Mouse (Mus musculus): ENCODE measurements around the gene Ap1s1. TPM values are rescaled to one million over a fixed set of nuclear protein-coding genes. Genes with fewer than 3 reads are reported as not detected.

Ap1s1 gene
- total and polyA plus RNA-seq, 2 experiments from 2014 or later = 123 to 230 TPM

DNA sequence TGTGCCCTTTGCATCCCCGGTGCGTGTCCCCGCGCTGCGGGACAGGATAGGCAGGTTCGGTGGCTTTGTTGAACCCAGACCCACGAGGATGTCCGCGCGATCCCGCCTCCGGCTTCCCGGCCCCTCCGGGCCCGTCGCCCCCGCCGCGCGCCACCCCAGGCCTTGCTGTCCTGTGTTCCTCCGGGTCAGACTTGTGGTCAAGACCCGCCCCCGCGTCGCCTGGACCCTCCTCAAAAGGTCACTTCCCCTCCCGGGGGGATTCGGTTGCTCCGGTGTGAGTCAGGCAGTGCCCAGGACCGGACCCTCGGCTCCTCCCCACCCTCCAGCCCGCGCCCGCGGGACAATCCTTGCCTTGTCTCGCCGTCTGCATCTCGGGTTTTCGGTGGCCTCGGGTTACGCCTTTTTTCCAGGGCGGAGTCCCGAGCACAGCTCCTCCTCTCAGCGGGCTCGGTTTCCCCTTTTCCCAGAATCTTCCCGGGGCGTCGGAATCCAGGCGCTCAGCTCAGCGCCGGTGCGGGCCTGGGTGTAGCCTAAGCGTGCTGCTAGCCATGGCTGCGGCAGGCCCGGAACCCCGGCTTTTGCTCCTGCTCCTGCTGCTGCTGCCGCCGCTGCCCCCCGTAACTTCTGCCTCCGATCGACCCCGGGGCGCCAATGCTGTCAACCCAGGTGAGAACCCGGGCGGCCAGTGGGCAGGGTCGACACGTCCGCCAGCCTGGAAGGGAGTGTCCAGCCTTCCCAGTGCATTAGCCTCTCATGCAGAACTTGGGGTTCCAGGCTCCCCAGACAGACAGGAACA, 58.6 kb downstream of the Ap1s1 start:
- DNase-seq (ENCODE audit: low spot score) = peak; percentile 71
- TF ChIP-seq CTCF (IDR thresholded peaks at IDR 0.05; ENCODE audit: low read depth) = no peak
- ATAC-seq = peak; percentile 52
- Histone ChIP-seq H3K27me3 (ENCODE audit: insufficient read depth, low read length) (no peaks in the 10 kb centered on the region), H3K4me3 (ENCODE audit: low read length) (peak overlapping the region; percentile 87), H3K36me3 (ENCODE audit: insufficient read depth, low read length) (peaks cover 25% of the 10 kb centered on the region), H3K27ac (peak overlapping the region; percentile 91), H3K4me1 (ENCODE audit: insufficient read depth, low read length) (peaks cover 7% of the 10 kb centered on the region; the same call in 1 of the 2 replicates), H3K9ac (replicated peaks; ENCODE audit: low read length) (peak overlapping the region; percentile 87), H3K4me2 (ENCODE audit: low read depth, low read length) (peak overlapping the region; percentile 97), H3K9me3 (ENCODE audit: low read length) (no peaks in the 10 kb centered on the region)
- WGBS = under 1% methylated on average over 66 of the region's 67 CpGs

DNA sequence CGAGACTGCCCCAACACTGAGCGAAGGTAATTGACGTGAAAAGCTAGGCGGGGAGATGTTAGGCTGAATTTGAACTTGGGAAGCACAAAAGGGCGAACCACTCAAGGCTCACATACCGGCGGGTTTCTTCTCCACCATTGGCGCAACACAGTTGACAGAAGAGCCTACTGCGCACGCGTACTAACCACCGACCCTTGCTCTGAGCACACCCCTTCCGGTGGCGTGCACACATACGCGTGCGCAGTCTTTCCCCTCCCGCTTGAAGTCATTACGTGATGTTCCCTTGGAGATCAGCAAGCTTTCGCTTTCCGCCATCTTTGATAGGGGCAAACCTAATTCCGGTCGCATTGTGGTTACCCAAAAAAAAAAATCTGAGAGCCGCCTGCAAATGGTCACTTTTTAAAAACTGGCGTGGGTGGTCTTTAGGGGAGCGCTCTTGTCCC, 59.2 kb downstream of the Ap1s1 start, which contains the start of gene Plod3:
Gene Plod3, plus strand, starts transcription at position 325 of the 443 bp plus-strand sequence.
- peak within 1 kb of the TSS; percentile 87 for H3K9ac ChIP-seq (replicated peaks; ENCODE audit: low read length)
- H3K27ac ChIP-seq = peak within 1 kb of the TSS; percentile 91
- peaks cover 7% of the 10 kb centered on the region; the same call in 1 of the 2 replicates for H3K4me1 ChIP-seq (ENCODE audit: insufficient read depth, low read length)
- peak; percentile 29 for TF ChIP-seq CTCF (IDR thresholded peaks at IDR 0.05; ENCODE audit: low read depth)
- ATAC-seq (peak; percentile 94), DNase-seq (ENCODE audit: low spot score) (peak; percentile 100)
- H3K4me2 ChIP-seq (ENCODE audit: low read depth, low read length) = peak within 1 kb of the TSS; percentile 97
- peak within 1 kb of the TSS; percentile 87 for H3K4me3 ChIP-seq (ENCODE audit: low read length)
- no peaks in the 10 kb centered on the region for H3K9me3 ChIP-seq (ENCODE audit: low read length)
- under 1% methylated on average over 26 of the region's 26 CpGs for WGBS
- H3K27me3 ChIP-seq (ENCODE audit: insufficient read depth, low read length) = no peaks in the 10 kb centered on the region
- peaks cover 21% of the 10 kb centered on the region for H3K36me3 ChIP-seq (ENCODE audit: insufficient read depth, low read length)

MicroRNAs within 50 kb of the gene (microRNA counts, 519-probe panel; counts per million panel counts)
- not detected for microRNA mmu-miR-702

Small RNA genes lying within 50 kb of the gene (microRNA-seq; reads per million reads assigned to microRNA genes)
- 26.5 to 70.5 reads per million in 2 experiments for gene Mir702

Other genes with a start within 250 kb of the Ap1s1 start
- 56.6 and 66.6 TPM in 2 replicates for gene Col26a1, start 162.9 kb downstream of the Ap1s1 start, total RNA-seq (2014; rRNA removed)
- 34.7 and 35.6 TPM in 2 replicates for gene Col26a1, start 162.9 kb downstream of the Ap1s1 start, polyA plus RNA-seq (2015; fragmentation: Nextera tagmentation; extraction: Ambion mirVana)
- gene Ift22, start 138.0 kb downstream of the Ap1s1 start, total RNA-seq (2014; rRNA removed) = 18.4 and 20.1 TPM in 2 replicates
- 119 and 123 TPM in 2 replicates for gene Ift22, start 138.0 kb downstream of the Ap1s1 start, polyA plus RNA-seq (2015; fragmentation: Nextera tagmentation; extraction: Ambion mirVana)
- gene Fis1, start 92.9 kb downstream of the Ap1s1 start, total RNA-seq (2014; rRNA removed) = 174 and 195 TPM in 2 replicates
- 403 and 416 TPM in 2 replicates for gene Fis1, start 92.9 kb downstream of the Ap1s1 start, polyA plus RNA-seq (2015; fragmentation: Nextera tagmentation; extraction: Ambion mirVana)
- 0.40 TPM in 1 of 2 replicates, not detected in the other for gene Cldn15, start 79.5 kb downstream of the Ap1s1 start, total RNA-seq (2014; rRNA removed)
- 0.24 TPM in 1 of 2 replicates, not detected in the other for gene Cldn15, start 79.5 kb downstream of the Ap1s1 start, polyA plus RNA-seq (2015; fragmentation: Nextera tagmentation; extraction: Ambion mirVana)
- 58.8 and 63.5 TPM in 2 replicates for gene Plod3, start 59.1 kb downstream of the Ap1s1 start, total RNA-seq (2014; rRNA removed)
- 25.2 and 28.7 TPM in 2 replicates for gene Plod3, start 59.1 kb downstream of the Ap1s1 start, polyA plus RNA-seq (2015; fragmentation: Nextera tagmentation; extraction: Ambion mirVana)
- gene Znhit1, start 58.1 kb downstream of the Ap1s1 start, total RNA-seq (2014; rRNA removed) = 68.1 and 84.1 TPM in 2 replicates
- 140 and 143 TPM in 2 replicates for gene Znhit1, start 58.1 kb downstream of the Ap1s1 start, polyA plus RNA-seq (2015; fragmentation: Nextera tagmentation; extraction: Ambion mirVana)
- 136 and 137 TPM in 2 replicates for gene Vgf, start 19.7 kb downstream of the Ap1s1 start, total RNA-seq (2014; rRNA removed)
- 43.2 and 45.9 TPM in 2 replicates for gene Vgf, start 19.7 kb downstream of the Ap1s1 start, polyA plus RNA-seq (2015; fragmentation: Nextera tagmentation; extraction: Ambion mirVana)
- 3.0 and 3.5 TPM in 2 replicates for gene Serpine1, start 26.1 kb upstream of the Ap1s1 start, total RNA-seq (2014; rRNA removed)
- gene Serpine1, start 26.1 kb upstream of the Ap1s1 start, polyA plus RNA-seq (2015; fragmentation: Nextera tagmentation; extraction: Ambion mirVana) = 0.10 and 0.25 TPM in 2 replicates
- 3.7 and 7.2 TPM in 2 replicates for gene Trim56, start 70.1 kb upstream of the Ap1s1 start, total RNA-seq (2014; rRNA removed)
- gene Trim56, start 70.1 kb upstream of the Ap1s1 start, polyA plus RNA-seq (2015; fragmentation: Nextera tagmentation; extraction: Ambion mirVana) = 2.6 and 3.1 TPM in 2 replicates
- not detected in 2 replicates for gene Muc3, start 103.2 kb upstream of the Ap1s1 start, total RNA-seq (2014; rRNA removed)
- not detected in 2 replicates for gene Muc3, start 103.2 kb upstream of the Ap1s1 start, polyA plus RNA-seq (2015; fragmentation: Nextera tagmentation; extraction: Ambion mirVana)
- 0.93 TPM in 1 of 2 replicates, not detected in the other for gene Muc3a, start 166.3 kb upstream of the Ap1s1 start, total RNA-seq (2014; rRNA removed)
- gene Muc3a, start 166.3 kb upstream of the Ap1s1 start, polyA plus RNA-seq (2015; fragmentation: Nextera tagmentation; extraction: Ambion mirVana) = 0.49 and 0.61 TPM in 2 replicates
- gene Ache, start 241.4 kb upstream of the Ap1s1 start, total RNA-seq (2014; rRNA removed) = 210 and 219 TPM in 2 replicates
- gene Ache, start 241.4 kb upstream of the Ap1s1 start, polyA plus RNA-seq (2015; fragmentation: Nextera tagmentation; extraction: Ambion mirVana) = 151 and 157 TPM in 2 replicates
- 35.5 TPM in 2 replicates for gene Ufsp1, start 248.5 kb upstream of the Ap1s1 start, total RNA-seq (2014; rRNA removed)
- gene Ufsp1, start 248.5 kb upstream of the Ap1s1 start, polyA plus RNA-seq (2015; fragmentation: Nextera tagmentation; extraction: Ambion mirVana) = 32.1 and 33.3 TPM in 2 replicates